Mouse (Mus musculus): Measurements from ENCODE around the gene Daw1. TPM values are rescaled to one million over a fixed set of nuclear protein-coding genes. Genes with fewer than 3 reads are reported as not detected.

The Daw1 gene
- polyA plus RNA-seq, 1 experiment = not detected

- no peak for TF ChIP-seq POLR2A (IDR thresholded peaks at IDR 0.05; ENCODE audit: low read depth, low read length)
- TF ChIP-seq CTCF (IDR thresholded peaks at IDR 0.05; ENCODE audit: extremely low read depth, insufficient read length, insufficient replicate concordance, low read depth, low read length) = no peak
- Histone ChIP-seq H3K27ac (ENCODE audit: insufficient read depth, low read depth, low read length) (no peak overlapping the region), H3K4me3 (ENCODE audit: low read depth, low read length) (no peak overlapping the region), H3K27me3 (ENCODE audit: control insufficient read depth, insufficient read depth, low read length) (no peaks in the 10 kb centered on the region), H3K4me1 (ENCODE audit: control insufficient read depth, insufficient read depth, insufficient read length, low read length) (no peaks in the 10 kb centered on the region), H3K36me3 (ENCODE audit: control insufficient read depth, insufficient read depth, low read length) (no peaks in the 10 kb centered on the region)
These were observed 64.9 kb downstream of the Daw1 start for GRCm38 (mm10) chr1:83224423-83224960.

GRCm38 (mm10) chr1:83227946-83228345 lies 68.4 kb downstream of the Daw1 start:
- 75% methylated on average over 3 of the region's 3 CpGs for WGBS

GRCm38 (mm10) chr1:83248235-83248746 lies 88.7 kb downstream of the Daw1 start:
- Histone ChIP-seq H3K4me1 (ENCODE audit: control insufficient read depth, insufficient read depth, insufficient read length, low read length) (no peaks in the 10 kb centered on the region), H3K36me3 (ENCODE audit: control insufficient read depth, insufficient read depth, low read length) (no peaks in the 10 kb centered on the region), H3K27ac (ENCODE audit: insufficient read depth, low read depth, low read length) (no peak overlapping the region), H3K4me3 (ENCODE audit: low read depth, low read length) (no peak overlapping the region), H3K27me3 (ENCODE audit: control insufficient read depth, insufficient read depth, low read length) (no peaks in the 10 kb centered on the region)
- 81% methylated on average over 1 of the region's 1 CpGs for WGBS
- TF ChIP-seq POLR2A (IDR thresholded peaks at IDR 0.05; ENCODE audit: low read depth, low read length) (no peak), CTCF (IDR thresholded peaks at IDR 0.05; ENCODE audit: extremely low read depth, insufficient read length, insufficient replicate concordance, low read depth, low read length) (no peak)

More at GRCm38 (mm10) chr1:83227946-83228345, 68.4 kb downstream of the Daw1 start:
- Histone ChIP-seq H3K36me3 (ENCODE audit: control insufficient read depth, insufficient read depth, low read length) (no peaks in the 10 kb centered on the region), H3K4me3 (ENCODE audit: low read depth, low read length) (no peak overlapping the region), H3K4me1 (ENCODE audit: control insufficient read depth, insufficient read depth, insufficient read length, low read length) (no peaks in the 10 kb centered on the region), H3K27me3 (ENCODE audit: control insufficient read depth, insufficient read depth, low read length) (no peaks in the 10 kb centered on the region), H3K27ac (ENCODE audit: insufficient read depth, low read depth, low read length) (no peak overlapping the region)
- no peak for TF ChIP-seq CTCF (IDR thresholded peaks at IDR 0.05; ENCODE audit: extremely low read depth, insufficient read length, insufficient replicate concordance, low read depth, low read length)
- TF ChIP-seq POLR2A (IDR thresholded peaks at IDR 0.05; ENCODE audit: low read depth, low read length) = no peak

DNA sequence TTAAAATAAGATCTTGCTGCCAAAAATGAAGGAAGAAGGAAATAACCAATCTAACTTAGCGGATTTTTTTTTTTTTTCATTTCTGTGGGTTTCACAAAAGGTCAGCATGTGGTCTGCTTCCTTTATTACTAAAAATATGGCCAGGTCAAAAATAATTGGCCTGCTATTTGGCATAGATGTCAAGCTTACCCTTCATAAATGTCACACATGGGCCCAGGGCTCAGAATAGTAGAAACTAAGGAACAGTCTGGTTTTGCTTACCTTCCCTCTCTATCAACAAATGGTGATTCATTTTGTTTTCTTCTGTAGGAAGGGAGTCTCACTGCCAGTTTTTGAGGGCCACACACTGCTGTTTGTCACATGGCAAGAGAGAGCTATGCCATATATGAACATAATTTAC lies 92.2 kb downstream of the Daw1 start:
- no peaks in the 10 kb centered on the region for H3K4me1 ChIP-seq (ENCODE audit: control insufficient read depth, insufficient read depth, insufficient read length, low read length)
- no peak overlapping the region for H3K27ac ChIP-seq (ENCODE audit: insufficient read depth, low read depth, low read length)
- H3K27me3 ChIP-seq (ENCODE audit: control insufficient read depth, insufficient read depth, low read length) = no peaks in the 10 kb centered on the region
- no peaks in the 10 kb centered on the region for H3K36me3 ChIP-seq (ENCODE audit: control insufficient read depth, insufficient read depth, low read length)
- TF ChIP-seq POLR2A (IDR thresholded peaks at IDR 0.05; ENCODE audit: low read depth, low read length) (no peak), CTCF (IDR thresholded peaks at IDR 0.05; ENCODE audit: extremely low read depth, insufficient read length, insufficient replicate concordance, low read depth, low read length) (no peak)
- 78% methylated on average over 1 of the region's 1 CpGs for WGBS
- H3K4me3 ChIP-seq (ENCODE audit: low read depth, low read length) = no peak overlapping the region

Other genes with a start within 250 kb of the Daw1 start
- gene A030005L19Rik, start 246.4 kb upstream of the Daw1 start, polyA plus RNA-seq (2012; rRNA removed) = 1.6 and 2.2 TPM in 2 replicates
- not detected in 2 replicates for gene A030014E15Rik, start 234.8 kb upstream of the Daw1 start, polyA plus RNA-seq (2012; rRNA removed)
- not detected in 2 replicates for gene Gm6217, start 228.4 kb upstream of the Daw1 start, polyA plus RNA-seq (2012; rRNA removed)
- gene A030003K21Rik, start 216.4 kb upstream of the Daw1 start, polyA plus RNA-seq (2012; rRNA removed) = not detected in 2 replicates
- not detected in 2 replicates for gene Gm7544, start 203.7 kb upstream of the Daw1 start, polyA plus RNA-seq (2012; rRNA removed)
- gene Gm47955, start 199.5 kb upstream of the Daw1 start, polyA plus RNA-seq (2012; rRNA removed) = not detected in 2 replicates
- gene Gm47959, start 159.2 kb upstream of the Daw1 start, polyA plus RNA-seq (2012; rRNA removed) = not detected in 2 replicates
- 0.63 and 8.2 TPM in 2 replicates for gene Slc19a3, start 121.3 kb upstream of the Daw1 start, polyA plus RNA-seq (2012; rRNA removed)
- not detected in 2 replicates for gene Krtap28-10, start 117.3 kb upstream of the Daw1 start, polyA plus RNA-seq (2012; rRNA removed)
- gene Gm47969, start 114.8 kb upstream of the Daw1 start, polyA plus RNA-seq (2012; rRNA removed) = 0.09 TPM in 1 of 2 replicates, not detected in the other
- 0.18 TPM in 1 of 2 replicates, not detected in the other for gene A030005K14Rik, start 100.4 kb upstream of the Daw1 start, polyA plus RNA-seq (2012; rRNA removed)
- 1.3 TPM in 1 of 2 replicates, not detected in the other for gene Krtap28-13, start 98.8 kb upstream of the Daw1 start, polyA plus RNA-seq (2012; rRNA removed)
- gene Ccl20, start 43.0 kb upstream of the Daw1 start, polyA plus RNA-seq (2012; rRNA removed) = 4.1 and 15.3 TPM in 2 replicates
- gene Sphkap, start 248.4 kb downstream of the Daw1 start, polyA plus RNA-seq (2012; rRNA removed) = 0.06 and 0.14 TPM in 2 replicates

All from small intestine, adult 2 months (tissue).